Mouse (Mus musculus): ENCODE measurements around the gene Camk2b. TPM values are rescaled to one million over a fixed set of nuclear protein-coding genes. Genes with fewer than 3 reads are reported as not detected.
A peak's percentile ranks its signal among the peaks of the same experiment; 100 is the strongest.
"Not testable (repeated sequence)": the region's sequence is repeated elsewhere in the genome, so short reads cannot be mapped to it uniquely, and the experiment has no call there.

The Camk2b gene
- 63.1 and 65.8 TPM in 2 replicates for polyA plus RNA-seq (2015; fragmentation: Nextera tagmentation; extraction: Ambion mirVana)

DNA sequence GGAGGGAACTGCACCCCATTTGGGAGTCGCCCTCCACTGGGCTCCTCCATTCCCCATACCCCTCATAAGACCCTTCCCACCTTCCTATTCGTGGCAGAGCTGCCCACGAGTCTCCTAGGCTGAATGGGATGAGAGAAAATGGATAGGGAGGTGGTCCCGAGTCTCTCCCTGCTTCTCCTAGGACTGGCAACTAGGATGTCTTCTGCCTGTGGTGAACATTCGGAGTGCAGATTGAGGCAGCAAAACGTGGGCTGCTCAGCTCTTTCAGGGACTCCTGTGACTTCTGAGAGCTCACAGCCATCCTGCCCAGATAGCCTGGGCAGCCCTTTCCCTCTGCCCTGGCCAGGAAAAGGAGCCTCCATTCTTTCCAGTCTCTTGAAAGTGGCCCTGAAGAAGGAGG is at the start of gene Camk2b:
Camk2b (minus strand) TSS at position 187 of the 400 bp plus-strand sequence.
- Histone ChIP-seq H3K4me2 (peak within 1 kb of the TSS; percentile 73), H3K9ac (peak within 1 kb of the TSS; percentile 84), H3K27me3 (peaks cover 87% of the 10 kb centered on the region), H3K4me3 (peak within 1 kb of the TSS; percentile 79), H3K4me1 (replicated peaks) (peaks cover 39% of the 10 kb centered on the region), H3K9me3 (no peaks in the 10 kb centered on the region), H3K36me3 (no peaks in the 10 kb centered on the region), H3K27ac (peak within 1 kb of the TSS; percentile 89)
- no peak for ATAC-seq (ENCODE audit: low FRiP score)
- 13% methylated on average over 6 of the region's 6 CpGs for WGBS

DNA sequence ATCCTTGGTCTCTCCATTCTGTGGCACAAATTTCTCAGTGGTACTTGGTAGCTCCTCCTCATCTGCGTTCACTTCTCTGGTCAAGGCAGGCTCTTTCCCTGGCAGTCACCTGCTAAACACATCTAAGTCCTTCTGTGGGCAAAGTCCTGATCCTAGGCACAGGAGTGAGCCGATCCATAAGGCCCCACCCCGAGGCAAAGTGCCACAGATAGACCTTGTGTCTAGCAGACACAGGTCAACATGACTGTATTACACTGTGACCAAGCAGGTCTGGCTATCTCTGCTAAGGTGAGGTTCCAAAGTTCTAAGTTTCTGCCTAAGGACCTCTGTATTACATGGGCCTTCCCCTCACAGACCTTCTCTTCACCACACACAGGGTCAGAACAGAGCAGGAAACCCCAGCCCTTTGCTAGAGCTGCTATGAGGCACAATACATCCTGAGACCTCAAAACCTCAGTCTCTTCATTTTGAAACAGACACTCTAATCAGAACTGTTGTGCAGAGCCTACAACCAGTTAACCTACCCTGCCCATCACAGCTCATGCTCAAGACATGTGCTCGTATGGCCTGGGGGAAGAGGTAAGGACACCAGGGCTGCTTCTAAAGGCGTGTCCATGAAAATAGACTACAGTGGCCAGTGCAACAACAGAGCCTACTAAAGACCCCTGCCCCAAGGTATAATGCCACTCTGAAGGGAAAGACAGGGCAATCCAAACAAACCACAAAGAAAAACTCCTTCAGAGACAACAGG is 45.7 kb upstream of the Camk2b start:
- Histone ChIP-seq H3K4me2 (no peak overlapping the region), H3K9me3 (no peaks in the 10 kb centered on the region), H3K9ac (no peak overlapping the region), H3K36me3 (peaks cover 71% of the 10 kb centered on the region), H3K4me1 (replicated peaks) (no peaks in the 10 kb centered on the region), H3K27ac (no peak overlapping the region), H3K4me3 (no peak overlapping the region), H3K27me3 (no peaks in the 10 kb centered on the region)
- no peak for ATAC-seq (ENCODE audit: low FRiP score)
- 96% methylated on average over 5 of the region's 5 CpGs for WGBS

DNA sequence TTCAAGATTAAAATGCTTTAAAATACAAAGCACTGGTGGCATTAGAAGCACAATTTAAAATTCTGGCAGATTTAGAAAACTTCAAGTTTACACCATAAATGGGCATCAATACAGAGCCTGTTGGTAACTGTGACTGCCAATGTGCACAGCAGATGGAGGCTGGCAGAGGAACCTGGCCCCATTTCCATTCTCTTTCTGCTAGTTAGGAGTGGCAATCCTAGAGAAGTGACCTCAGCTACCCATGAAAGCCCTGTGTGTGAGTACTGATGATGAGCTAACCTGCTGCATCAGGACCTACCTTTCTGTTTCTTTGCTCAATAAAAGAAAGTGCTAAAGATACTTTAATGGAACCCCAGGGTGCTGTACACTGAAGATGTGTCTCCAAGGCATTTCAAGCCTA is 43.8 kb upstream of the Camk2b start:
- H3K4me2 ChIP-seq: no peak overlapping the region
- H3K36me3 ChIP-seq: peaks cover 85% of the 10 kb centered on the region
- no peak overlapping the region for H3K9ac ChIP-seq
- no peaks in the 10 kb centered on the region for H3K9me3 ChIP-seq
- H3K4me3 ChIP-seq: no peak overlapping the region
- H3K27ac ChIP-seq: no peak overlapping the region
- no peaks in the 10 kb centered on the region for H3K27me3 ChIP-seq
- H3K4me1 ChIP-seq (replicated peaks): no peaks in the 10 kb centered on the region
- ATAC-seq (ENCODE audit: low FRiP score): no peak

- no peaks in the 10 kb centered on the region for H3K9me3 ChIP-seq
- no peak for ATAC-seq (ENCODE audit: low FRiP score)
- no peaks in the 10 kb centered on the region for H3K4me1 ChIP-seq (replicated peaks)
- 98% methylated on average over 5 of the region's 5 CpGs for WGBS
- H3K9ac ChIP-seq: no peak overlapping the region
- H3K27me3 ChIP-seq: no peaks in the 10 kb centered on the region
- H3K27ac ChIP-seq: no peak overlapping the region
- H3K4me3 ChIP-seq: no peak overlapping the region
- no peak overlapping the region for H3K4me2 ChIP-seq
- peaks cover 90% of the 10 kb centered on the region for H3K36me3 ChIP-seq
Measured at GRCm38 (mm10) chr11:6108296-6108695, 42.1 kb upstream of the Camk2b start.

GRCm38 (mm10) chr11:6107722-6108121 is 41.6 kb upstream of the Camk2b start:
- no peaks in the 10 kb centered on the region for H3K4me1 ChIP-seq (replicated peaks)
- H3K36me3 ChIP-seq: peaks cover 90% of the 10 kb centered on the region
- 72% methylated on average over 3 of the region's 3 CpGs for WGBS
- no peak overlapping the region for H3K27ac ChIP-seq
- no peak overlapping the region for H3K4me2 ChIP-seq
- H3K9me3 ChIP-seq: no peaks in the 10 kb centered on the region
- H3K27me3 ChIP-seq: no peaks in the 10 kb centered on the region
- no peak for ATAC-seq (ENCODE audit: low FRiP score)
- H3K9ac ChIP-seq: no peak overlapping the region
- no peak overlapping the region for H3K4me3 ChIP-seq

GRCm38 (mm10) chr11:6104734-6105133 is 38.6 kb upstream of the Camk2b start:
- no peaks in the 10 kb centered on the region for H3K4me1 ChIP-seq (replicated peaks)
- 85% methylated on average over 5 of the region's 5 CpGs for WGBS
- no peak for ATAC-seq (ENCODE audit: low FRiP score)

DNA sequence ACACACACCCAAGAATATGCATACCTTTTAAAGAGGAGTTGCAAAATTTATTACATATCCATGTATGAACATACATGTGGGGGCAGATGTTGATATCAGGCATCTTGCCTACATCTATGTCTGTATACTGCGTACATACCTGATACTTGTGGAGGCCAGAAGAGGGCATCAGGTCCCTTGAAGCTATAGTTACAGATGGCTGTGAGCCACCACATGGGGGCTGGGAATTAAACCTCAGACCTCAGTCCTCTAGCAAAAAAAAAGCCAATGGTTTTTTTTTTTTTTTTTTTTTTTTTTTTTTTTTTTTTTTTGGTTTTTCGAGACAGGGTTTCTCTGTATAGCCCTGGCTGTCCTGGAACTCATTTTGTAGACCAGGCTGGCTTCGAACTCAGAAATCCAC is 30.5 kb upstream of the Camk2b start:
- H3K4me2 ChIP-seq; H3K27me3 ChIP-seq; H3K4me3 ChIP-seq; H3K4me1 ChIP-seq (replicated peaks); H3K9ac ChIP-seq; ATAC-seq (ENCODE audit: low FRiP score); H3K27ac ChIP-seq; H3K36me3 ChIP-seq; H3K9me3 ChIP-seq: not testable (repeated sequence)
- 90% methylated on average over 3 of the region's 3 CpGs for WGBS

More at GRCm38 (mm10) chr11:6104734-6105133, 38.6 kb upstream of the Camk2b start:
- no peaks in the 10 kb centered on the region for H3K27me3 ChIP-seq
- no peak overlapping the region for H3K4me3 ChIP-seq
- H3K36me3 ChIP-seq: peaks cover 66% of the 10 kb centered on the region
- no peak overlapping the region for H3K27ac ChIP-seq
- H3K9me3 ChIP-seq: no peaks in the 10 kb centered on the region
- no peak overlapping the region for H3K4me2 ChIP-seq
- H3K9ac ChIP-seq: no peak overlapping the region

- no peak overlapping the region for H3K4me2 ChIP-seq
- H3K27me3 ChIP-seq: no peaks in the 10 kb centered on the region
- H3K36me3 ChIP-seq: no peaks in the 10 kb centered on the region
- H3K9me3 ChIP-seq: no peaks in the 10 kb centered on the region
- peaks cover 7% of the 10 kb centered on the region for H3K4me1 ChIP-seq (replicated peaks)
- no peak overlapping the region for H3K27ac ChIP-seq
- H3K9ac ChIP-seq: no peak overlapping the region
- H3K4me3 ChIP-seq: no peak overlapping the region
- ATAC-seq (ENCODE audit: low FRiP score): no peak
- WGBS: 70% methylated on average over 4 of the region's 4 CpGs
Measured at GRCm38 (mm10) chr11:6086991-6087390, 20.8 kb upstream of the Camk2b start.

DNA sequence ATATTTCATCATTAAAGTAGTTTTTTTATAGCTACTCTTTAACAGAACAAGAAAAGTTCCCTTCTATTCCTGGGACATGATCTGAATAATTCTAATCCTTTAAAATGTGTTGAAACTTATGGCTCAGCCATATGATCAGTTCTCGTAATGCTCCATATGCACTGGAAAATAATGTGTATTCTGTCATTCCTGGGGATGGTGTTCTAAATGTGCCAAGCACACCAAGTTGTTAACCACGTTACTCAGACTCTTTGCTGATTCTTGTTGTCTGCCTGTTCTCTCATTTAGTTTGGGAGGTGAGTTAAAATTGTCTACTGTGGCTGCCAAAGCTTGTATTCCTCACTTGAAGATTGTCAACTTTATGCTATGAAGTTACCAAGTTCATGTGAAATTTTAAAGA is 12.6 kb upstream of the Camk2b start:
- WGBS: 91% methylated on average over 2 of the region's 2 CpGs
- H3K4me1 ChIP-seq (replicated peaks): peaks cover 10% of the 10 kb centered on the region
- no peak for ATAC-seq (ENCODE audit: low FRiP score)

GRCm38 (mm10) chr11:6075618-6076066 is 9.5 kb upstream of the Camk2b start:
- H3K4me1 ChIP-seq (replicated peaks): peaks cover 10% of the 10 kb centered on the region
- peak overlapping the region; percentile 44; the same call in 1 of the 2 replicates for H3K27ac ChIP-seq
- peak overlapping the region; percentile 29; the same call in 1 of the 2 replicates for H3K9ac ChIP-seq
- 43% methylated on average over 8 of the region's 8 CpGs for WGBS
- ATAC-seq (ENCODE audit: low FRiP score): peak; percentile 63; the same call in 1 of the 2 replicates
- H3K4me3 ChIP-seq: no peak overlapping the region
- H3K9me3 ChIP-seq: no peaks in the 10 kb centered on the region
- H3K4me2 ChIP-seq: 0 out of 2 replicates have a peak overlapping the region, but pooled peaks have one; percentile 10
- H3K36me3 ChIP-seq: no peaks in the 10 kb centered on the region
- peaks cover 8% of the 10 kb centered on the region for H3K27me3 ChIP-seq

More for the DNA sequence above, 12.6 kb upstream of the Camk2b start:
- H3K36me3 ChIP-seq: no peaks in the 10 kb centered on the region
- no peak overlapping the region for H3K4me3 ChIP-seq
- H3K9me3 ChIP-seq: no peaks in the 10 kb centered on the region
- H3K9ac ChIP-seq: no peak overlapping the region
- no peak overlapping the region for H3K27ac ChIP-seq
- no peak overlapping the region for H3K4me2 ChIP-seq
- H3K27me3 ChIP-seq: no peaks in the 10 kb centered on the region

GRCm38 (mm10) chr11:6068181-6068957 is 2.2 kb upstream of the Camk2b start:
- H3K27ac ChIP-seq: 0 out of 2 replicates have a peak overlapping the region, but pooled peaks have one; percentile 42
- no peaks in the 10 kb centered on the region for H3K9me3 ChIP-seq
- peak overlapping the region; percentile 57 for H3K9ac ChIP-seq
- 5% methylated on average over 18 of the region's 19 CpGs for WGBS
- peak overlapping the region; percentile 28 for H3K4me3 ChIP-seq
- peak overlapping the region; percentile 48 for H3K4me2 ChIP-seq
- peaks cover 78% of the 10 kb centered on the region for H3K27me3 ChIP-seq
- 0 out of 2 replicates have a peak, but pooled peaks have one; percentile 17 for ATAC-seq (ENCODE audit: low FRiP score)
- H3K36me3 ChIP-seq: no peaks in the 10 kb centered on the region
- H3K4me1 ChIP-seq (replicated peaks): peaks cover 33% of the 10 kb centered on the region

- Histone ChIP-seq H3K27me3 (peaks cover 90% of the 10 kb centered on the region), H3K27ac (no peak overlapping the region), H3K36me3 (no peaks in the 10 kb centered on the region), H3K4me1 (replicated peaks) (peaks cover 39% of the 10 kb centered on the region), H3K4me3 (no peak overlapping the region), H3K9me3 (no peaks in the 10 kb centered on the region), H3K9ac (no peak overlapping the region), H3K4me2 (no peak overlapping the region)
- 38% methylated on average over 9 of the region's 9 CpGs for WGBS
- no peak for ATAC-seq (ENCODE audit: low FRiP score)
Measured at GRCm38 (mm10) chr11:6067160-6067559, 998 bp upstream of the Camk2b start.

All from hindbrain, embryonic 13.5 days (tissue).